Mouse (Mus musculus) CD8-positive naive resting alpha-beta T cell, adult 2 months (primary cell): ENCODE results near the gene Parp6.

Experiments used
- DNase-seq, 2 experiments: peaks; one replicate each; pipeline ENCODE4 v3.0.0; 2022; ENCODE audit warnings: low read depth in 2 of 2, low spot score in 2 of 2

Parp6 gene

DNA sequence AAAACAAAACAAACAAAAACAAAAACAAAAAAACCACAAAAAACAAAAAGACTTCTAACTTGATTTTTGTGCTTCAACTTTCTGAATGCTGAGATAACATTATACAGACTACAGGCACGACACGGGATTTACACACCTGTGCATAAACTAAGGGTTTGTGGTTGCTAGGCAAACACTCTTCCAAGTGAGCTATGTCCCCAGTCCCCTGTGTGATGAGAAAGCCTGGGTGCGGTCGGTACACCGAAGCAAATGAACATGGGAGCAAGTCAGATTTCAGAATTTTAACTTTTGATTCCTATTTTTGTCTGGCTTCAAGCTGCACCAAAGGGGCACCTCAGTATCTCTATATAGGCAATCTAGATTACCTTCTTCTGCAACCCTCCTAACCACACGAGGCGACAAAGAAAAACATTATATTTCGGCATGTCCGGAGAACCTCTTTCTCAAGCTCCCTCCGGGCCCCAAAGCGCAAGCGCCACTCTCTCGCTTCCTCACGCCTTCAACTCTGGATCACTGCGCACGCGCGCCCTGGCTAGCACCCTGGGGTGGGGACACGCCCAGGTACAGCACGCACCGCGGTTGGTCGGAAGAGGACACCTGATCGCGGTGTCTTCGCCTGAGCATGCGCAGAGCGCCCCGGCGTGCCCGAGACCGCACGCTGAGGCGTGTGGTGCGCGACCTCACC, at the start of gene Parp6:
Parp6 (plus strand) TSS at position 663 of the 685 bp plus-strand sequence.
- DNase-seq: peak; percentile 99 to 100

DNA sequence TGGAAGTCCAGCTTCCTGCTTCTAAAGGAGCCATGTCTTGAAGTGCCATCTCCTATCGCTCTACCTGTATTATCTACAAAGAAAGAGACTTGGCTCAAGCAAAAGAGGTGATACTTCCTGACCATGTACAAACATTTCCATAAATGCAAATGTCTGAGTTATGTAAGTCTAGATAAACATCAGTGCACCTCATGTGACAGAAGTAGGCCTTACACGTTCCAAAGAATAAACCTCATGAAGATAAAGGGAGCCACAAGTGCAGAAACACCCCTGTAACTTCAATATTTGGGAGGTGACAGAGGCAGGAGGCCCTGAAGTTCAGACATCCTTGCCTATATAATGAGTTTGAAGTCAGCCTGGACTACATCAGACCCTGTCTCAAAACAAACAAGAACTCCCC, 45.2 kb upstream of the Parp6 start:
- DNase-seq: no peak

- DNase-seq: no peak
Measured at GRCm38 (mm10) chr9:59577401-59577800, 39.7 kb upstream of the Parp6 start.

DNA sequence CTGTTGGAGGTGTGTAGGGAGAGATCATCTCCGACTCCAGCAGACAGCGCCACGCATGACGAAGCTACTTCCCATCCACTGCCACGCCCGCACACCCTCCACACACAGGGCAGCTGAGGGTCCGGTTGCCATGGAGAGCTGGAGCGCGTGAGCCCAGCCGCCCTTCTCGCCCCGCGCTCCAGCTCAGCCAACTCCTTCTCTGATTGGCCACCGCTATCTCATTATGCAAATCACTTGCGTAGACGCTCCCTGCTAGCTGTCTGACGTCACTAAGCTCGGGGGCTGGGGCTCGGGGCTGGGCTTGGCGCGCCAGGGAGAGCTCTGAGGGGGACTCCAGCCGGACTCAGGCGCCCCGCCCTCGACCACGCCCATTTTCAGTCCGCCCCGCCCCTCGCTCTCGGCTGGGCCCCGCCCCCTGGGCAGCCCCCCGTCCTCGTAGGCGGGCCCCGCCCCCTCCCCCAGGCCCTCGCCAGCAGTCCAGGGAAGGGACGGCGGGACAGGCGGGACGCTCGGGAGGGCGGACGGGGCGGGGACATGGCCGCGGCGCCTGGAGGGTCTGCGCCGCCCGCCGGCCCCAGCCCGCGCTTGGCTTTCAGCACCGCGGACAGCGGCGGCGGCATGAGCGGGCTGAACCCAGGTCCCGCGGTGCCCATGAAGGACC, 39.1 kb upstream of the Parp6 start, which contains the start of gene Celf6:
Celf6 (plus strand) TSS at position 74 of the 661 bp plus-strand sequence.
- peak; percentile 22 to 47 for DNase-seq

DNA sequence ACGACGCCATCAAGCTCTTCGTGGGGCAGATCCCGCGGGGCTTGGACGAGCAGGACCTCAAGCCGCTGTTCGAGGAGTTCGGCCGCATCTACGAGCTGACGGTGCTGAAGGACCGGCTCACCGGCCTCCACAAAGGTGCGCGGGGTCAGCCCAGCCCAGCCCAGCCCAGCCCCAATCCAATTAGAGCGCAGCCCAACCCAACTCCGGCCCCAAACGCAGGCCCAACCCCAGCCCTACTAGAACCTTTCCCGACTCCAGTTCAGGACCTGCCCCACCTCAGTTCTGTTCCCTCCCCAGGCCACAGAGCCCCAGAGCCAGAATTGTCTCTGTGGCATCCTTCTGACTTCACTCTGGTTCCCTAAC, 38.6 kb upstream of the Parp6 start:
- no peak for DNase-seq

- DNase-seq: peak; percentile 39 to 54
Measured at GRCm38 (mm10) chr9:59584871-59585308, 32.2 kb upstream of the Parp6 start.

- DNase-seq: no peak
Measured at GRCm38 (mm10) chr9:59588252-59588651, 28.8 kb upstream of the Parp6 start.

DNA sequence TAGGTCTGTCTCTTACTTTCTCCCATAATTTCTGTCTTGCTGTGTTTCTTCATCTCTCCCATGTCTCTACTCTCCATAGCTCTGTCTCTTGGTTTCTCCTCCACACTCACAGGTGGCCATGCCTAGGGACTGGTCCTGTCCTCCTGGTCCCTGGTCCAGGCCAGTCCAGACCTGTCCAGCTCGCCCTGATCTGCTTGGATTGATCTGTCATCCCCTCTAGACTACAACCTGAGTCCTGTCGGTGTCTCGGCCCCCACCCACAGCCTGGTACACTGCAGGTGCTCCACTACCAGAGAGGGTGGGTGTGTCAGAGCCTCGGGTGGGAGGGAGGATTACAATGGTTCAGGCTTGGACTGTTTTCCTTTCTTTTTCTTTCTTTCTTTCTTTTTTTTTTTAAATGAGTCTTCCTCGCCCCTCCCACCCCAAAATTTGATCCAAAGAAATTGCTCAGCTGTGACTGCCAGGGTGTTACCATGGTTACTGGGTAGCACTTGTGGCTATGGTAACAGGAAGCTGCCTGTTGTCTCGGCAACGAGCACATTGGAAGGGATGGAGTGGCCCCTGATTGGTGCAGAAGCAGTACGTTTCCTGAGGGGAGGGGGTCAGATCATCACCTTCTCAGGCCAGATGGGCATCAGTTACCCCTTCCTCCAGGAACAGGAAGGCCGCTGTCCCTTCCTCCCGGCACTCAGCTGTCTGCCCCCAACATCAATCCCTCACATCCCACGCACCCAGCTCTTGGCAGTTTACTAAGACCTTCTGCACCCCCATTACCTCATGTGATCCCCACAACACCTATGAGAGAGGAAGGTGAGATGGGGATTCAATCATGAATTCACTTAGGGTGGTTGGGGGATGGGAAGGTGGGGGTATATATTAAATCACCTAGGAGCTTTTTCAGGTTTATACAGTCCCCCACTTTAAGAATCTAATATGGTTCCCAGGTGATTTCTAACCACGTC, 28.1 kb upstream of the Parp6 start:
- no peak for DNase-seq

DNA sequence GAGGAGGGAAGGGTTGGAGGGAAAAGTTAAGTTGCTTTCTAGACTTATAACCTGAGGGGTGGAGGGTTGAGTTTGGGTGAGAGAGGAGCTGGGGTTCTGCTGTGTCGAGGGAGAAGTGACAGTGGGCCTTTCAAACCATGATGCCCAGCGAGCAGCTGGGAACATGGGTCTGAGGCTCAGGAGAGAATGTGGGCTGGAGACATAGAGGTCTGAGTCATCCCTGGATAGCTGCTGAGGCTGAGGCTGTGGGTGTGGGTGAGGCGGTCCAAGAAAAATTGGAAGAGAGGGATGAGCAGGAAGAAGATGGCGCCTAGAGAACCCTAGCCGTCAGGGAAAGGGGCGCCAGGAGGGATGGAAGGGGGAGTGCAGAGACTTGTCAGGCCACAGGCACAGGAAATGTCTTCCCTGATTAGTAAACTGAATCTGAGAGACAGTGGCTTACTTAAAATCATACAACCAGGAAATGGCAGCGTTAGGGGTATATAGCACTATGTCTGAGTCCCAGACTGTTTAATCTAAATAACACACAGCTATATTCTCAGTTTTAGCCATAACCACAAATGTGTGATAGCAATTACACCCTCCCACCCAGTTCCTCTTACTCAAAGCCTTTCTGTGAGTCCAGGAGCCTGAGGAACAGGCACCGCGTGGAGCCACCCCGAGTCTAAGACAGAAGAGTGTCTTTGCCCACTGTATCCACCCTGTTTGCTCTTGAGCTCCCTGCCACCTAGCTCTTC, 27.2 kb upstream of the Parp6 start:
- DNase-seq: no peak

- no peak for DNase-seq
Measured at GRCm38 (mm10) chr9:59601661-59602060, 15.4 kb upstream of the Parp6 start.

GRCm38 (mm10) chr9:59605967-59606366, 11.1 kb upstream of the Parp6 start:
- no peak for DNase-seq

GRCm38 (mm10) chr9:59610950-59611349, 6.1 kb upstream of the Parp6 start:
- DNase-seq: no peak

DNA sequence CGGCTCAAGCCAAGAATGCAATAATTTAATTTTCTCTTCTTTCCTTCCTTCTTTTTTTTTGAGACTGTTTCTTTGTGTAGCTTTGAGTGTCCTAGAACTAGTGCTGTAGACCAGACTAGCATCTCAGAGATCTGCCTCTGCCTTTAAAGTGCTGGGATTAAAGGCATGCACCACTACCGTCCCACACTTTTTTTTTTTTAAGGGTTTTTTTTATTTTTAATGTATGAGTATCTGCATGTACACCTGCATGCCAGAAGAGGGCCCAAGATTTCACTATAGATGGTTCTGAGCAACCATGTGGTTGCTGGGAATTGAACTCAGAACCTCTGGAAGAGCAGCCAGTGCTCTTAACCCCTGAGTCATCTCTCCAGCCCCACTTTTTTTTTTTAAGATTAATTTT, 1.3 kb upstream of the Parp6 start:
- DNase-seq: no peak

GRCm38 (mm10) chr9:59617307-59617973, 356 bp downstream of the Parp6 start:
- DNase-seq: no peak

DNA sequence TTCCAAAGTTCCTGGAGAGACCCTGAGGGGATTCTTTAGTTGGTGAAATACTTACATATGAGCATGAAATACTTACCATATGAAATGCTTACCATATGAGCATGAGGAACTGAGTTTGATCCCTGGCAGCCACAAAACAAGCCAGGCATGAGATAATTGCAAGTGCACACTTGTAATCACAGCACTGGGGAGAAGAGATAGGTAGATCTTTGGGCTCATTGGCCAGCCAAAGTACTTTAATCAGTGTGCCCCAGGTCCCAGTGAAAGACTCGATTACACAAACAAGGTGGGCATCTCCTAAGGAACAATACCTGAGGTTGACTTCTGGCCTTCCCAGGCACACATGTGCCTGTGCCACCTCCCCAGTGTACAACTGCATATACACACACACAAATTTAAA, 21.3 kb downstream of the Parp6 start:
- no peak for DNase-seq

DNA sequence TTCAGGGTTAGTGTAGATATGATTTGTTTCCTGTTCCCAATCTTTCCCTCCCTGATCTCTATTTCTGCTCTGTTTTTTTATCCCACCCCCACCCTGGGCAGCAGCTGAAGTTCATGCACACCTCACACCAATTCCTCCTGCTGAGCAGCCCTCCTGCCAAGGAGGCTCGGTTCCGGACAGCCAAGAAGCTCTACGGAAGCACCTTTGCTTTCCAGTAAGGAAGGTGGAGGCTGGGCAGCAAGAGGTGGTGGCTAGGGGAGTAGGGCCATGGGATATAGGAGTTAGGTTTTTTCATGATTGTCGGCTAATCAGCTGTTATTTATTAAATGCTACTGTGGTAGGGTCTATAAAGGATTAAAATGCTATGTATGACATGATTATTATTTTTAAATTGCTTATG, 22.9 kb downstream of the Parp6 start:
- no peak for DNase-seq

DNA sequence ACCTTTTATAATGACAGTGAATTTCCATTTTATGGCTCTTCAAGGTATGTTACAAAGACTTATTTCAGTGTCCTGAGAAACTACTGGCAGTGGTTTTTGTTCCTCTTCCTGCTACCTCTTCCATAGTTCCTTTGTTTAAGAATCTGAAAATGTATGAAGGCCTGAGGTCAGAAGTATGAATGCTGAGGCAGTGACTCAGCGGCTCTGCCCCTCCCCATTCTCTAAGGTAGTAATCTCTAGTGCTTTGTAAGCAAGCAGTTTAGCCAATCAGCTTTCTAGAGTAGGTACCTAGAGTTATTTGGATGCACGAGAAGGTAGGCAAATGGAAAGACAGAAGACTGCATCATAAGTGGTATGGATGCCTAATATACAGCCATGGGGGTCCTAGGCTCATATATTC, 24.2 kb downstream of the Parp6 start:
- no peak for DNase-seq

DNA sequence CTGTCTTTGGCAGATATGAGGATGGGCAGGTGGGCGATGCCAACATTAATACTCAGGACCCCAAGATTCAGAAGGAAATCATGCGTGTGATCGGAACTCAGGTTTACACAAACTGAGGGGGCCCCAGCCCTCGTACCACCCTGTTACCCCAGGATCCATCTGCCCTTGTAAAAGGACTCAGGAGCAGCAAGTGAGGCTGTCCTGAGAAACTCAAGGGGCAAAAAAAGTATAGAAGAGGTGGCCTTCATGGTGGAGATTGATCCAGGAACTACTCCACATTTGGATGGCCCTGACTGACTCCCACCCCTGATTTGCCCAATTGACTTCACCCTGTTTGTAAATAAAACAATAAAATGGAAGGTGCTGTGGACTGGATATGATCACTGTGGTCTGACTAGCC, 32.8 kb downstream of the Parp6 start:
- no peak for DNase-seq

- no peak for DNase-seq
Measured at GRCm38 (mm10) chr9:59653371-59653770, 36.3 kb downstream of the Parp6 start.

- no peak for DNase-seq
Measured at GRCm38 (mm10) chr9:59654450-59654983, 37.4 kb downstream of the Parp6 start.
